Mouse (Mus musculus): Measurements from ENCODE around the gene Cox7a1. TPM values are rescaled to one million over a fixed set of nuclear protein-coding genes. Genes with fewer than 3 reads are reported as not detected.
"Not testable (repeated sequence)": the region's sequence is repeated elsewhere in the genome, so short reads cannot be mapped to it uniquely, and the experiment has no call there.

Gene Cox7a1
- polyA plus RNA-seq, 1 experiment, result 0.43 TPM

GRCm38 (mm10) chr7:30197592-30198129 lies 13.7 kb downstream of the Cox7a1 start:
- Histone ChIP-seq H3K36me3 (ENCODE audit: control insufficient read depth, insufficient read depth, low read length) (peaks cover 1% of the 10 kb centered on the region), H3K27ac (ENCODE audit: insufficient read depth, low read length) (no peak overlapping the region), H3K4me1 (ENCODE audit: control insufficient read depth, insufficient read depth, insufficient read length) (no peaks in the 10 kb centered on the region; the same call in 1 of the 2 replicates), H3K27me3 (ENCODE audit: control insufficient read depth, insufficient read depth, low read length) (no peaks in the 10 kb centered on the region), H3K4me3 (ENCODE audit: extremely low read depth, insufficient read depth, insufficient read length) (no peak overlapping the region)
- TF ChIP-seq CTCF (IDR thresholded peaks at IDR 0.05; ENCODE audit: extremely low read depth, insufficient read depth, insufficient read length, insufficient replicate concordance) (no peak), POLR2A (IDR thresholded peaks at IDR 0.05; ENCODE audit: low read depth, low read length) (no peak)
- DNase-seq (ENCODE audit: low read depth in 1 of 2, low spot score in 2 of 2), result no peak
- 49% methylated on average over 5 of the region's 5 CpGs for WGBS

GRCm38 (mm10) chr7:30198481-30198971 lies 14.6 kb downstream of the Cox7a1 start, which contains the start of gene Capns1:
Gene Capns1 (minus strand): TSS chr7:30198811.
- no peaks in the 10 kb centered on the region for H3K27me3 ChIP-seq (ENCODE audit: control insufficient read depth, insufficient read depth, low read length)
- no peaks in the 10 kb centered on the region; the same call in 1 of the 2 replicates for H3K4me1 ChIP-seq (ENCODE audit: control insufficient read depth, insufficient read depth, insufficient read length)
- peak; percentile 64 to 65 for DNase-seq (ENCODE audit: low read depth in 1 of 2, low spot score in 2 of 2)
- TF ChIP-seq POLR2A (IDR thresholded peaks at IDR 0.05; ENCODE audit: low read depth, low read length), result no peak
- TF ChIP-seq CTCF (IDR thresholded peaks at IDR 0.05; ENCODE audit: extremely low read depth, insufficient read depth, insufficient read length, insufficient replicate concordance), result peak; percentile 79; the same call in 1 of the 2 replicates
- H3K27ac ChIP-seq (ENCODE audit: insufficient read depth, low read length), result no peak within 1 kb of the TSS
- WGBS, result 12% methylated on average over 8 of the region's 8 CpGs
- no peak within 1 kb of the TSS for H3K4me3 ChIP-seq (ENCODE audit: extremely low read depth, insufficient read depth, insufficient read length)
- H3K36me3 ChIP-seq (ENCODE audit: control insufficient read depth, insufficient read depth, low read length), result no peaks in the 10 kb centered on the region

DNA sequence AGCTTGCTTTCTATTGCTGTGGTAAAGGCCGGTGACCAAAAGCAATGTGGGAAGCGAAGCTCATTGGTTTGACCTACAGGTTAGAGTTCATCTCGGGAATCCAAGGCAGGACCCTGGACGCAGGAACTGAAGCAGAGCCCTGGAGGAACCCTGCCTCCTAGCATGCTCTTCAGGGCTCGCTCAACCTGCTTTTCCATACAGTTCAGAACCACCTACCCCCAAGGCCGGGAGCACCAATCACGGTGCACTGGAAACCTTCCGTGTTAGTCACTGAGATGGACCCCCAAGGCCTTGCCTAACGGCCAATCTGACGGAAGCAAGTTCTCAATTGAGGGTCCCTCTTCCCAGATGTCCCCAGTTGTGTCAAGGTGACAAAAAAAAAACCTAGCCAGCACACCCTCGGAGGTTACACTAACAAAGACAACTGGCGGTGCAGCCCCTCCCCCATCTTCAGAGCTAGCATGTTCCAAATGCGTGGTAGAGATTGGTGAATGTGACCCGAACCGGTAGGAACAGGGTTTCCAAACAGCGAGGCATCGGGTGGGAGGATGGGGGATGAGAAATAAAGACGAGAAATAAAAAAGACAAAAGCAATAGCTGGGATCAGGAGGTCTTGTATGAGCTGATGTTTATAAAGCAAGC lies 15.7 kb downstream of the Cox7a1 start:
- no peak for DNase-seq (ENCODE audit: low read depth in 1 of 2, low spot score in 2 of 2)
- Histone ChIP-seq H3K27me3 (ENCODE audit: control insufficient read depth, insufficient read depth, low read length) (no peaks in the 10 kb centered on the region), H3K27ac (ENCODE audit: insufficient read depth, low read length) (no peak overlapping the region), H3K4me3 (ENCODE audit: extremely low read depth, insufficient read depth, insufficient read length) (no peak overlapping the region), H3K36me3 (ENCODE audit: control insufficient read depth, insufficient read depth, low read length) (no peaks in the 10 kb centered on the region), H3K4me1 (ENCODE audit: control insufficient read depth, insufficient read depth, insufficient read length) (no peaks in the 10 kb centered on the region)
- WGBS, result 86% methylated on average over 18 of the region's 18 CpGs
- TF ChIP-seq POLR2A (IDR thresholded peaks at IDR 0.05; ENCODE audit: low read depth, low read length), result no peak
- TF ChIP-seq CTCF (IDR thresholded peaks at IDR 0.05; ENCODE audit: extremely low read depth, insufficient read depth, insufficient read length, insufficient replicate concordance), result no peak

- 94% methylated on average over 5 of the region's 5 CpGs for WGBS
- Histone ChIP-seq H3K4me1 (ENCODE audit: control insufficient read depth, insufficient read depth, insufficient read length) (no peaks in the 10 kb centered on the region), H3K36me3 (ENCODE audit: control insufficient read depth, insufficient read depth, low read length) (no peaks in the 10 kb centered on the region), H3K27ac (ENCODE audit: insufficient read depth, low read length) (no peak overlapping the region), H3K27me3 (ENCODE audit: control insufficient read depth, insufficient read depth, low read length) (no peaks in the 10 kb centered on the region), H3K4me3 (ENCODE audit: extremely low read depth, insufficient read depth, insufficient read length) (no peak overlapping the region)
- DNase-seq (ENCODE audit: low read depth in 1 of 2, low spot score in 2 of 2), result no peak
- TF ChIP-seq CTCF (IDR thresholded peaks at IDR 0.05; ENCODE audit: extremely low read depth, insufficient read depth, insufficient read length, insufficient replicate concordance) (no peak), POLR2A (IDR thresholded peaks at IDR 0.05; ENCODE audit: low read depth, low read length) (no peak)
These were observed 16.3 kb downstream of the Cox7a1 start for GRCm38 (mm10) chr7:30200200-30200599.

- H3K36me3 ChIP-seq (ENCODE audit: control insufficient read depth, insufficient read depth, low read length); DNase-seq (ENCODE audit: low read depth in 1 of 2, low spot score in 2 of 2); H3K4me3 ChIP-seq (ENCODE audit: extremely low read depth, insufficient read depth, insufficient read length); H3K27ac ChIP-seq (ENCODE audit: insufficient read depth, low read length); H3K4me1 ChIP-seq (ENCODE audit: control insufficient read depth, insufficient read depth, insufficient read length); H3K27me3 ChIP-seq (ENCODE audit: control insufficient read depth, insufficient read depth, low read length): not testable (repeated sequence)
- WGBS, result 93% methylated on average over 5 of the region's 5 CpGs
These were observed 16.7 kb downstream of the Cox7a1 start for GRCm38 (mm10) chr7:30200661-30201060.

- DNase-seq (ENCODE audit: low read depth in 1 of 2, low spot score in 2 of 2), result no peak
- H3K4me3 ChIP-seq (ENCODE audit: extremely low read depth, insufficient read depth, insufficient read length), result no peak overlapping the region
- TF ChIP-seq CTCF (IDR thresholded peaks at IDR 0.05; ENCODE audit: extremely low read depth, insufficient read depth, insufficient read length, insufficient replicate concordance) (no peak), POLR2A (IDR thresholded peaks at IDR 0.05; ENCODE audit: low read depth, low read length) (no peak)
- no peaks in the 10 kb centered on the region for H3K36me3 ChIP-seq (ENCODE audit: control insufficient read depth, insufficient read depth, low read length)
- no peak overlapping the region for H3K27ac ChIP-seq (ENCODE audit: insufficient read depth, low read length)
- H3K4me1 ChIP-seq (ENCODE audit: control insufficient read depth, insufficient read depth, insufficient read length), result no peaks in the 10 kb centered on the region
- no peaks in the 10 kb centered on the region for H3K27me3 ChIP-seq (ENCODE audit: control insufficient read depth, insufficient read depth, low read length)
- WGBS, result 92% methylated on average over 11 of the region's 11 CpGs
These were observed 19.1 kb downstream of the Cox7a1 start for GRCm38 (mm10) chr7:30202895-30203690.

All from spleen, adult 2 months (tissue).